Mouse (Mus musculus) stomach, postnatal 0 days (tissue): ENCODE results near the gene Mast4. TPM values are rescaled to one million over a fixed set of nuclear protein-coding genes. Genes with fewer than 3 reads are reported as not detected.

Experiments used
- ATAC-seq: fragments of 200-750 bp; cut with Nextera tagmentation; 2 replicates; pipeline ENCODE4 v1.8.0; 2017; ENCODE audit not compliant: low FRiP score, low TSS enrichment
- DNase-seq: peaks from one replicate; pipeline ENCODE4 v3.0.0-alpha.2; 2016; ENCODE audit warnings: low spot score
- H3K27ac ChIP-seq: fragments of 300-500 bp; sonication (generic); replicated peaks from 2 replicates; pipeline ENCODE4 v1.5.1; 2014; ENCODE audit warnings: mild to moderate bottlenecking, control low read depth
- H3K27me3 ChIP-seq: fragments of 300-500 bp; sonication (generic); 2 replicates; pipeline ENCODE4 v1.6.1; 2014; ENCODE audit warnings: low read length; ENCODE audit not compliant: control insufficient read depth, insufficient read depth
- H3K36me3 ChIP-seq: fragments of 300-500 bp; sonication (generic); 2 replicates; pipeline ENCODE4 v1.6.1; 2014; ENCODE audit warnings: low read length, mixed read lengths; ENCODE audit not compliant: control insufficient read depth, insufficient read depth
- H3K4me1 ChIP-seq: fragments of 300-500 bp; sonication (generic); replicated peaks from 2 replicates; pipeline ENCODE4 v1.6.1; 2014; ENCODE audit warnings: antibody characterized with exemption; ENCODE audit not compliant: control insufficient read depth, insufficient read depth
- H3K4me2 ChIP-seq: fragments of 300-500 bp; sonication (generic); replicated peaks from 2 replicates; pipeline ENCODE4 v1.6.1; 2014; ENCODE audit warnings: low read depth, mild to moderate bottlenecking, control low read depth, moderate library complexity
- H3K4me3 ChIP-seq: fragments of 300-500 bp; sonication (generic); 2 replicates; pipeline ENCODE4 v1.5.1; 2014; ENCODE audit warnings: low read depth, low read length, control low read depth
- H3K9ac ChIP-seq: fragments of 300-500 bp; sonication (generic); 2 replicates; pipeline ENCODE4 v1.6.1; 2014; ENCODE audit warnings: mild to moderate bottlenecking, low read length, control low read depth, mixed read lengths
- H3K9me3 ChIP-seq: fragments of 300-500 bp; sonication (generic); 2 replicates; pipeline ENCODE4 v1.6.1; 2016; ENCODE audit warnings: low read length; ENCODE audit not compliant: control insufficient read depth
- CTCF ChIP-seq: IDR thresholded peaks from 2 replicates; pipeline ENCODE4 v1.5.1; 2016; ENCODE audit warnings: antibody characterized with exemption, low read depth, mild to moderate bottlenecking, moderate library complexity
- EP300 ChIP-seq: optimal IDR thresholded peaks from 2 replicates; pipeline ENCODE3; 2016; ENCODE audit warnings: antibody characterized with exemption
- WGBS: fragments of 180-500 bp; shearing (Covaris S2); extraction: QIAGEN DNeasy Blood & Tissue Kit; methylation state at CpG from one replicate; pipeline ENCODE4 v1.1.7; 2014; 5-methylcytosine and 5-hydroxymethylcytosine counted together
- polyA plus RNA-seq: library from polyadenylated mRNA; unstranded; fragments of >200 nt; fragmentation: Nextera tagmentation; extraction: Ambion mirVana; gene quantifications from 2 replicates; pipeline ENCODE4 v1.2.1, GENCODE M21; 2015

Gene Mast4
- polyA plus RNA-seq, 1 experiment from 2014 or later, result 18.2 TPM

DNA sequence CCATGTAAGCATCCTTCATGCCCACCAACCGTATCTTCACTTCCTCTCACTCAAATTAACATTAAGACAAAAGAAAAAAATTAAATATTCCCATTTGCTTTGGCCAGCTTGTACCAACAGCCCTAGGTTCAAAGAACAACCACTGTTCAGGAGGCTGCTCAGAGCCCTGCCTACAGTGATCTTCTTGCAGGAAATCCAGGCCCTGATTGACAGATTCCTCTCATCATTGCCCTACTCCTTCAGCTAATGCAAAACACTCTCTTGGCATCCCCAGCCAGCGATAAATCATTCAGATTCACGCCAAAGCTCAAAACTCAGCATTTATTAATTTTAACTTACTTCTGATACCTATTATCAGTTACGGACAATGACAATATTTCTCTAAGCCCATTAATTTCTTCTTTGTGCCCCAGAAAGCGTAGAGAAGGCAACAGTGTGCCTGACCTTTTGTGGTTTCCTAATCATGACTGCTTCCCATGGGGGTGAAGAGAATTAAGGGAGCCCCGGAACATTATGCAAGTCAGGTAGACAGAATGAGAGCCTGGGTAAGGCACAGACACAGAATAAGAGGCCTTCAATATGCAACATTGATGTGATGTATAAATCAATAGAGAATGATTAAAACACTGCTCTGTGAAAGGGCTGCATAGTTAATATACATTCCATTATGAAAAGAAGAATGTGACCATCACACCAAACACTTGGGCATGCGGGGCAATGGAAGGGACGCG lies 135.9 kb downstream of the Mast4 start:
- Histone ChIP-seq H3K4me2 (no peak overlapping the region), H3K36me3 (no peaks in the 10 kb centered on the region), H3K27me3 (no peaks in the 10 kb centered on the region), H3K27ac (no peak overlapping the region), H3K4me1 (no peaks in the 10 kb centered on the region), H3K4me3 (no peak overlapping the region), H3K9me3 (no peaks in the 10 kb centered on the region), H3K9ac (no peak overlapping the region)
- WGBS, result 89% methylated on average over 9 of the region's 9 CpGs
- DNase-seq (peak; percentile 3), ATAC-seq (no peak)
- TF ChIP-seq EP300 (no peak), CTCF (no peak)

DNA sequence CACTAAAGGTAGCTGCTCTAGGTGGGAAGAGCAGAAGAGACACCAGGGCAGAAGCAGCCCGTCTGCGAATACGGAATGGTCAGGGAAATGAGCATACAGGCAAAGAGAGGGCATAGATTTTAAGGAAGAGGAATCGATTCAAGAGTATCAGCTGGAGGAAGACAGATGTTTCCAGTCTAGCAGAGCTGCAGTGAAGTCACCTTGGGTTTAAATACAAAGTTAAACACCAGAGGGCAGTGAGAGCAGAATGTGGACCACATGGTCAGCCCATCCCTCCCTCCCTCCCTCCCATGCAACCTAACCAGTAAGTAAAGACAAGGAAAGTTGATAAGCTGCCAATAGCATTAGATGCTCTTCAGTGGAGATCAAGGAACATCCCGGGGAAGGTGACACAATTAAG lies 138.0 kb downstream of the Mast4 start:
- Histone ChIP-seq H3K9me3 (no peaks in the 10 kb centered on the region), H3K27me3 (no peaks in the 10 kb centered on the region), H3K4me1 (no peaks in the 10 kb centered on the region), H3K27ac (no peak overlapping the region), H3K36me3 (no peaks in the 10 kb centered on the region), H3K4me2 (no peak overlapping the region), H3K4me3 (no peak overlapping the region), H3K9ac (no peak overlapping the region)
- 0 out of 2 replicates have a peak, but pooled peaks have one; percentile 29 for ATAC-seq
- WGBS, result 61% methylated on average over 5 of the region's 5 CpGs
- TF ChIP-seq EP300, result no peak
- TF ChIP-seq CTCF, result peak; percentile 55
- DNase-seq, result peak; percentile 9

DNA sequence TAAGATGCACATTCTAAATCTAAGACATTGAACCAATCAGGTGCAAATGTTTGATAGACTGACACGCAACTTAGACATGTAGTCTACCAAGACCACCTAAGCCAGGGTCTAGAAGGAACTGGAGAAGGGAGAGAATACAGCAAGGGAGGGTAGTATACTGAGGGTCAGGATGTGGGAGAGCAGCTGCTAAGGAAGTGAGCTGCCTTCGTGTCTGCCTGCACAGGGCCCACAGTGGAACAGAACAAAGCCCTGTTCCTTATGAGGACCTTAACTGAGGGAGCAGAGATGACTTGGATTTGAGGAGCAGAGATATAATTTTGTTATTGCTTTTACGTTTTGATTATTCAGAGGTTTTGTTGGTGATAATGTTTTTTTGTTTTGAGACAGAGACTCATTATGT lies 138.4 kb downstream of the Mast4 start:
- Histone ChIP-seq H3K9me3 (no peaks in the 10 kb centered on the region), H3K27ac (no peak overlapping the region), H3K4me2 (no peak overlapping the region), H3K36me3 (no peaks in the 10 kb centered on the region), H3K4me3 (no peak overlapping the region), H3K4me1 (no peaks in the 10 kb centered on the region), H3K27me3 (no peaks in the 10 kb centered on the region), H3K9ac (no peak overlapping the region)
- 75% methylated on average over 3 of the region's 3 CpGs for WGBS
- ATAC-seq (no peak), DNase-seq (no peak)
- TF ChIP-seq CTCF (no peak), EP300 (no peak)

DNA sequence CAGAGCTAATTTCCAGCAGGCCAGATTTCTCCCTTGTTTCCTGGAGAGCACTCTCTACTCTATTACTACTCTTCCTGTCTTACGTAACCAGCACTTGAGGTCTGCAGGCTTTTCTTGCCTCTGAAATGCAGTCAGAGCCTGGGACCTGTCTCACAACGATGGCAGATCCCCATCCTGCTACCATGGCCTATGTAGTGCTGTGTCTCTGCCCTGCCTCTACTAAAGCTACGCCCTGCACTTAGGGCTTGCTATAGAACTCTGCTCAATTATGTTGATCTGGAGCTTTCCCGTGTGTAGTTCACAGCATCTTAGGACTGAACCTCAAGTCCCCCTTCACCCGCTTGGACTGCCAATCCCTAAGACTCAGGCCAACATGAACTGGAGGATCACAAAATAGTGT lies 150.7 kb downstream of the Mast4 start:
- H3K4me2 ChIP-seq, result no peak overlapping the region
- no peaks in the 10 kb centered on the region for H3K4me1 ChIP-seq
- no peaks in the 10 kb centered on the region for H3K36me3 ChIP-seq
- no peak overlapping the region for H3K9ac ChIP-seq
- no peaks in the 10 kb centered on the region for H3K27me3 ChIP-seq
- 76% methylated on average over 5 of the region's 5 CpGs for WGBS
- DNase-seq (peak; percentile 5), ATAC-seq (no peak)
- no peaks in the 10 kb centered on the region for H3K9me3 ChIP-seq
- H3K4me3 ChIP-seq, result no peak overlapping the region
- TF ChIP-seq CTCF (no peak), EP300 (no peak)
- no peak overlapping the region for H3K27ac ChIP-seq

- 95% methylated on average over 9 of the region's 9 CpGs for WGBS
- no peaks in the 10 kb centered on the region for H3K9me3 ChIP-seq
- no peak for ATAC-seq
- no peak overlapping the region for H3K27ac ChIP-seq
- H3K4me2 ChIP-seq, result no peak overlapping the region
- DNase-seq, result peak; percentile 7
- H3K36me3 ChIP-seq, result no peaks in the 10 kb centered on the region
- H3K4me3 ChIP-seq, result no peak overlapping the region
- no peaks in the 10 kb centered on the region for H3K4me1 ChIP-seq
- no peak overlapping the region for H3K9ac ChIP-seq
- H3K27me3 ChIP-seq, result no peaks in the 10 kb centered on the region
- TF ChIP-seq EP300 (no peak), CTCF (peak; percentile 19; the same call in 1 of the 2 replicates)
Measured at GRCm38 (mm10) chr13:103181836-103182235, 152.5 kb downstream of the Mast4 start.

DNA sequence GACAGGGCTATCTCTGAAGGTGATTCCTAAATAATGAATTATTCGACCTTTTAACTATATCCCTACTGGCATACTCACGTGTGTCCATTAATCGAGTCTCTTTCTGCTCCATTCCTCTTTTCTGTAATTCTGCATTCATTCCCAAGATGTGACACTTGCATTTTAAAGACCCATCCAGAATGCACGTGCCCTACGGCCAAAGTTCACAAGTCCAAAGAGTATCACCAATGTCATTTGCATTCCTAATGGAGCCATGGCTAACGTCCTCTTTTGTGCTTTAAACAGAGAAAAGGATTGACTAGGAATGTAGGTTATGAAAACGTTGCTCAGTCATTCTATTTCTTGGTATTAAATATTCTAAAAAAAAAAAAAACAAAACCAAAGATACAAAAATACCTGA lies 157.4 kb downstream of the Mast4 start:
- TF ChIP-seq EP300 (no peak), CTCF (no peak)
- DNase-seq, result no peak
- Histone ChIP-seq H3K27me3 (no peaks in the 10 kb centered on the region), H3K9ac (no peak overlapping the region), H3K36me3 (no peaks in the 10 kb centered on the region), H3K9me3 (no peaks in the 10 kb centered on the region), H3K4me2 (no peak overlapping the region), H3K4me1 (no peaks in the 10 kb centered on the region), H3K4me3 (no peak overlapping the region), H3K27ac (no peak overlapping the region)
- ATAC-seq, result no peak
- 78% methylated on average over 7 of the region's 7 CpGs for WGBS
